Mouse (Mus musculus) layer of hippocampus, postnatal 25 days (tissue): Measurements from ENCODE around the gene 1700123K08Rik. TPM values are rescaled to one million over a fixed set of nuclear protein-coding genes. Genes with fewer than 3 reads are reported as not detected.
"Not testable (repeated sequence)": the region's sequence is repeated elsewhere in the genome, so short reads cannot be mapped to it uniquely, and the experiment has no call there.

Experiments
- DNase-seq, 2 experiments: peaks; one replicate each; pipeline ENCODE4 v3.0.0; 2022; ENCODE audit warnings: mixed read lengths in 2 of 2, low spot score in 1 of 2; ENCODE audit errors: extremely low spot score in 1 of 2
- microRNA-seq, 2 experiments: library from miRNA; unstranded; fragments of <30 nt; microRNA quantifications; one replicate each; pipeline ENCODE4 v1.2.0; 2021
- total RNA-seq, 2 experiments: library from RNA; stranded (reverse); gene quantifications; 2 replicates each; pipeline ENCODE4 v1.2.3; 2021

The 1700123K08Rik gene
- total RNA-seq: not detected

GRCm38 (mm10) chr5:138564612-138565011 lies at the start of gene 1700123K08Rik:
Gene 1700123K08Rik, minus strand, starts transcription at chr5:138564712.
- DNase-seq: not testable (repeated sequence)

GRCm38 (mm10) chr5:138587396-138587795 lies 22.9 kb upstream of the 1700123K08Rik start:
- no peak for DNase-seq

- peak in 1 of 2 experiments; percentile 19 for DNase-seq
These were observed 7.1 kb upstream of the 1700123K08Rik start for GRCm38 (mm10) chr5:138571623-138572022.

GRCm38 (mm10) chr5:138552718-138553117 lies 11.8 kb downstream of the 1700123K08Rik start:
- DNase-seq: no peak

DNA sequence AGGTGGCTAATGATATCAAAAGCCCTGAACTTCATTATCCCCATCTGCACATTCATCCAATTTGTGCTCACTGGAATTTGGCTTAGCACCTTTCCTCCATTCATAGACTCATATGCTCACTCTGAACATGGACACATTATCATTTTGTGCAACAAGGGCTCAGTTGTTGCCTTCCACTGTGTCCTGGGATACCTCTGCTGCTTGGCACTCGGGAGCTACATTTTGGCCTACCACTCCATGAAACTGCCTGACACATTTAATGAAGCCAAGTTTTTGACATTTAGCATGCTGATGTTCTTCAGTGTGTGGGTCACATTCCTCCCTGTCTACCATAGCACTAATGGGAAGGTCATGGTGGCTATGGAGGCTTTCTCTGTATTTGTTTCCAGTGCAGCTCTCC lies 32.0 kb downstream of the 1700123K08Rik start:
- no peak for DNase-seq

Small RNA genes within 50 kb of the gene (microRNA-seq; reads per million reads assigned to microRNA genes)
- gene Gm24082: 0 reads per million in 2 experiments

Other genes starting within 250 kb of the 1700123K08Rik start
- not detected for gene Pvrig, start 222.8 kb downstream of the 1700123K08Rik start, total RNA-seq
- gene Zfp157, start 123.2 kb downstream of the 1700123K08Rik start, total RNA-seq: 10 to 100 TPM; 24.9 to 26.3 TPM
- 10 to 100 TPM; 27.9 to 29.4 TPM for gene Zfp68, start 55.0 kb upstream of the 1700123K08Rik start, total RNA-seq
- 10 to 100 TPM; 15.4 TPM for gene A430033K04Rik, start 58.1 kb upstream of the 1700123K08Rik start, total RNA-seq
- 10 to 100 TPM; 31.2 to 31.7 TPM for gene Fam20c, start 189.8 kb upstream of the 1700123K08Rik start, total RNA-seq